Mouse (Mus musculus) limb, embryonic 10.5 days (tissue): ENCODE results near the gene Relch. TPM values are rescaled to one million over a fixed set of nuclear protein-coding genes. Genes with fewer than 3 reads are reported as not detected.

ENCODE experiments used
- DNase-seq: peaks from one replicate; pipeline ENCODE4 v3.0.0-alpha.2; 2017; ENCODE audit warnings: low spot score
- H3K27ac ChIP-seq: fragments of 300-500 bp; sonication (generic); 2 replicates; pipeline ENCODE4 v1.5.1; 2016; ENCODE audit warnings: mild to moderate bottlenecking
- H3K27me3 ChIP-seq: fragments of 300-500 bp; sonication (generic); 2 replicates; pipeline ENCODE4 v1.6.1; 2016; ENCODE audit warnings: low read depth, mild to moderate bottlenecking; ENCODE audit not compliant: poor library complexity, severe bottlenecking
- H3K36me3 ChIP-seq: fragments of 300-500 bp; sonication (generic); 2 replicates; pipeline ENCODE4 v1.6.1; 2016; ENCODE audit warnings: mild to moderate bottlenecking, moderate library complexity
- H3K4me1 ChIP-seq: fragments of 300-500 bp; sonication (generic); 2 replicates; pipeline ENCODE4 v1.6.1; 2016
- H3K4me3 ChIP-seq: fragments of 300-500 bp; sonication (generic); 2 replicates; pipeline ENCODE4 v1.5.1; 2016; ENCODE audit warnings: mild to moderate bottlenecking, moderate library complexity
- H3K9me3 ChIP-seq: fragments of 300-500 bp; sonication (generic); replicated peaks from 2 replicates; pipeline ENCODE4 v1.6.1; 2016; ENCODE audit warnings: mild to moderate bottlenecking
- WGBS: fragments of 180-500 bp; shearing (Covaris S2); methylation state at CpG from one replicate; pipeline ENCODE4 v1.1.7; 2016; 5-methylcytosine and 5-hydroxymethylcytosine counted together
- polyA plus RNA-seq: library from polyadenylated mRNA; unstranded; fragments of >200 nt; fragmentation: Nextera tagmentation; extraction: Ambion mirVana; gene quantifications from 2 replicates; pipeline ENCODE4 v1.2.1, GENCODE M21; 2016

The Relch gene
- polyA plus RNA-seq: 18.1 and 22.4 TPM in 2 replicates

GRCm38 (mm10) chr1:105663171-105663961 is at the start of gene Relch, which contains the start of gene Pign:
Relch (plus strand) TSS chr1:105663861.
Pign (minus strand) TSS chr1:105663677.
- peaks cover 22% of the 10 kb centered on the region for H3K4me1 ChIP-seq
- 0 out of 2 replicates have a peak, but pooled peaks cover 3% of the 10 kb centered on the region for H3K36me3 ChIP-seq
- H3K27ac ChIP-seq: peak within 1 kb of the TSS; percentile 79
- H3K27me3 ChIP-seq: no peaks in the 10 kb centered on the region
- peak; percentile 98 for DNase-seq
- WGBS: under 1% methylated on average over 41 of the region's 41 CpGs
- H3K4me3 ChIP-seq: peak within 1 kb of the TSS; percentile 98
- H3K9me3 ChIP-seq: no peaks in the 10 kb centered on the region

GRCm38 (mm10) chr1:105630481-105630880 is 33.2 kb upstream of the Relch start:
- Histone ChIP-seq H3K9me3 (no peaks in the 10 kb centered on the region), H3K36me3 (no peaks in the 10 kb centered on the region), H3K27me3 (no peaks in the 10 kb centered on the region), H3K27ac (no peak overlapping the region), H3K4me1 (no peaks in the 10 kb centered on the region), H3K4me3 (no peak overlapping the region)
- DNase-seq: no peak
- WGBS: 52% methylated on average over 3 of the region's 3 CpGs

- no peaks in the 10 kb centered on the region for H3K27me3 ChIP-seq
- no peak overlapping the region for H3K4me3 ChIP-seq
- WGBS: 92% methylated on average over 3 of the region's 3 CpGs
- peaks cover 23% of the 10 kb centered on the region for H3K36me3 ChIP-seq
- DNase-seq: no peak
- no peaks in the 10 kb centered on the region for H3K4me1 ChIP-seq
- no peaks in the 10 kb centered on the region for H3K9me3 ChIP-seq
- H3K27ac ChIP-seq: no peak overlapping the region
These were observed 19.6 kb upstream of the Relch start for GRCm38 (mm10) chr1:105644093-105644492.

GRCm38 (mm10) chr1:105650650-105651049 is 13.0 kb upstream of the Relch start:
- 95% methylated on average over 1 of the region's 1 CpGs for WGBS
- no peak for DNase-seq
- no peak overlapping the region for H3K4me3 ChIP-seq
- no peak overlapping the region for H3K27ac ChIP-seq
- no peaks in the 10 kb centered on the region for H3K9me3 ChIP-seq
- H3K27me3 ChIP-seq: no peaks in the 10 kb centered on the region
- H3K4me1 ChIP-seq: no peaks in the 10 kb centered on the region
- H3K36me3 ChIP-seq: peaks cover 21% of the 10 kb centered on the region

- DNase-seq: no peak
- no peaks in the 10 kb centered on the region for H3K27me3 ChIP-seq
- no peak overlapping the region for H3K27ac ChIP-seq
- no peak overlapping the region for H3K4me3 ChIP-seq
- no peaks in the 10 kb centered on the region for H3K9me3 ChIP-seq
- peaks cover 10% of the 10 kb centered on the region; the same call in 1 of the 2 replicates for H3K36me3 ChIP-seq
- 98% methylated on average over 1 of the region's 1 CpGs for WGBS
- no peaks in the 10 kb centered on the region for H3K4me1 ChIP-seq
These were observed 9.7 kb upstream of the Relch start for GRCm38 (mm10) chr1:105653981-105654380.

- DNase-seq: no peak
- peaks cover 4% of the 10 kb centered on the region; the same call in 1 of the 2 replicates for H3K36me3 ChIP-seq
- 23% methylated on average over 3 of the region's 3 CpGs for WGBS
- no peak overlapping the region for H3K4me3 ChIP-seq
- no peaks in the 10 kb centered on the region for H3K27me3 ChIP-seq
- H3K9me3 ChIP-seq: no peaks in the 10 kb centered on the region
- no peak overlapping the region for H3K27ac ChIP-seq
- peaks cover 15% of the 10 kb centered on the region for H3K4me1 ChIP-seq
These were observed 3.6 kb upstream of the Relch start for GRCm38 (mm10) chr1:105660015-105660414.

GRCm38 (mm10) chr1:105662820-105663170 is 866 bp upstream of the Relch start:
- Histone ChIP-seq H3K36me3 (0 out of 2 replicates have a peak, but pooled peaks cover 3% of the 10 kb centered on the region), H3K27me3 (no peaks in the 10 kb centered on the region), H3K4me1 (peaks cover 22% of the 10 kb centered on the region), H3K27ac (peak overlapping the region; percentile 79; the same call in 1 of the 2 replicates), H3K4me3 (peak overlapping the region; percentile 98), H3K9me3 (no peaks in the 10 kb centered on the region)
- DNase-seq: no peak
- 10% methylated on average over 6 of the region's 6 CpGs for whole genome bisulfite sequencing

GRCm38 (mm10) chr1:105663962-105664812 is 526 bp downstream of the Relch start:
- Histone ChIP-seq H3K9me3 (no peaks in the 10 kb centered on the region), H3K36me3 (0 out of 2 replicates have a peak, but pooled peaks cover 3% of the 10 kb centered on the region), H3K4me1 (peaks cover 22% of the 10 kb centered on the region), H3K4me3 (peak overlapping the region; percentile 98), H3K27ac (peak overlapping the region; percentile 79), H3K27me3 (no peaks in the 10 kb centered on the region)
- WGBS: under 1% methylated on average over 68 of the region's 68 CpGs
- peak; percentile 47 for DNase-seq

GRCm38 (mm10) chr1:105669700-105670099 is 6.0 kb downstream of the Relch start:
- Histone ChIP-seq H3K36me3 (0 out of 2 replicates have a peak, but pooled peaks cover 3% of the 10 kb centered on the region), H3K4me3 (no peak overlapping the region), H3K27ac (no peak overlapping the region), H3K4me1 (peaks cover 10% of the 10 kb centered on the region), H3K27me3 (no peaks in the 10 kb centered on the region), H3K9me3 (no peaks in the 10 kb centered on the region)
- no peak for DNase-seq

GRCm38 (mm10) chr1:105674763-105675162 is 11.1 kb downstream of the Relch start:
- Histone ChIP-seq H3K9me3 (no peaks in the 10 kb centered on the region), H3K4me3 (no peak overlapping the region), H3K36me3 (no peaks in the 10 kb centered on the region), H3K27ac (no peak overlapping the region), H3K4me1 (no peaks in the 10 kb centered on the region), H3K27me3 (no peaks in the 10 kb centered on the region)
- DNase-seq: no peak
- 92% methylated on average over 2 of the region's 2 CpGs for WGBS

- DNase-seq: no peak
- 88% methylated on average over 1 of the region's 1 CpGs for WGBS
- H3K4me1 ChIP-seq: no peaks in the 10 kb centered on the region
- H3K36me3 ChIP-seq: no peaks in the 10 kb centered on the region; the same call in 1 of the 2 replicates
- H3K27me3 ChIP-seq: no peaks in the 10 kb centered on the region
- H3K4me3 ChIP-seq: no peak overlapping the region
- no peak overlapping the region for H3K27ac ChIP-seq
- H3K9me3 ChIP-seq: no peaks in the 10 kb centered on the region
These were observed 16.9 kb downstream of the Relch start for GRCm38 (mm10) chr1:105680587-105680986.

- WGBS: 99% methylated on average over 3 of the region's 3 CpGs
- Histone ChIP-seq H3K27me3 (no peaks in the 10 kb centered on the region), H3K27ac (no peak overlapping the region), H3K4me3 (no peak overlapping the region), H3K36me3 (no peaks in the 10 kb centered on the region; the same call in 1 of the 2 replicates), H3K4me1 (no peaks in the 10 kb centered on the region), H3K9me3 (no peaks in the 10 kb centered on the region)
- DNase-seq: no peak
These were observed 21.8 kb downstream of the Relch start for GRCm38 (mm10) chr1:105685501-105685900.

GRCm38 (mm10) chr1:105695581-105695980 is 31.9 kb downstream of the Relch start:
- Histone ChIP-seq H3K4me1 (no peaks in the 10 kb centered on the region), H3K27ac (no peak overlapping the region), H3K4me3 (no peak overlapping the region), H3K27me3 (no peaks in the 10 kb centered on the region), H3K9me3 (no peaks in the 10 kb centered on the region), H3K36me3 (peaks cover 9% of the 10 kb centered on the region)
- DNase-seq: no peak
- WGBS: 84% methylated on average over 2 of the region's 2 CpGs
